Mouse (Mus musculus) brain, adult 2 months (tissue): Measurements from ENCODE around the gene Egfl8.

ENCODE experiments used
- DNase-seq: peaks from one replicate; pipeline ENCODE4 v3.0.0; 2011; ENCODE audit warnings: low read depth, low spot score

The Egfl8 gene

DNA sequence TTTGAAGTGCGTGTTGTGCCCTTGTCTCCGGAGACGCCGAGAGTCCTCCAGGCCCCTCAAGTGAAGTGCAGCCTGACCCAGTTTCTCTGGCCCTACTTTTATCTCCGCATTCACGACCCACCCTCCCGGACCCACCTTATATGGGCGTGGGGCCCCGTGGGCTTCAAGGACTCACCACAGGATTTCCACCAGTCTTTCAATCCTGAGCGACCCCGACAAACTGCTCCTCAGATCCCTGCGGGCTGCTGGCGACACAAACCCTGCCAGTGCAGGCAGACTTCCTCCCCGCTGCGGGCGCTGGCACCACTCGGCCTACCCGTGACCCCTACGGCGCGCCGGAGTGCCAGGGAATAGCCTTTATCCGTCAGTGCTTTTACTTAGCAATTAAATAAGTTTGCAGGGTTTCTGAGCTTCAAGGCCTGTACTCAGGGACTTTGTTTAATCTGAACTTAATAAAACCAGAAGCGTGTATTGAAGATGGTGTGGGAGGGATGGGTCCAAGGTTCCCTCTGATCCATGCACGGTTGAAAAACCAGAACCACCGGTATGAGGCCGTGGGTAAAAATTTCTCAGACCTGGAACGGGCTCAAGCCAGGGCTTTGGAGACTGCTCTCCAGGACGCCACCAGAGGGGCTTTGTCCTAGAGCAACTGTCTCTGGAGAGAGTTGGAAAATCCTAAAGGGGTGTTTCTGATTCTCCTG lies 12.3 kb upstream of the Egfl8 start, which contains the start of gene Ppt2:
Gene Ppt2, minus strand, starts transcription at position 568 of the 701 bp plus-strand sequence.
- DNase-seq: peak; percentile 72

DNA sequence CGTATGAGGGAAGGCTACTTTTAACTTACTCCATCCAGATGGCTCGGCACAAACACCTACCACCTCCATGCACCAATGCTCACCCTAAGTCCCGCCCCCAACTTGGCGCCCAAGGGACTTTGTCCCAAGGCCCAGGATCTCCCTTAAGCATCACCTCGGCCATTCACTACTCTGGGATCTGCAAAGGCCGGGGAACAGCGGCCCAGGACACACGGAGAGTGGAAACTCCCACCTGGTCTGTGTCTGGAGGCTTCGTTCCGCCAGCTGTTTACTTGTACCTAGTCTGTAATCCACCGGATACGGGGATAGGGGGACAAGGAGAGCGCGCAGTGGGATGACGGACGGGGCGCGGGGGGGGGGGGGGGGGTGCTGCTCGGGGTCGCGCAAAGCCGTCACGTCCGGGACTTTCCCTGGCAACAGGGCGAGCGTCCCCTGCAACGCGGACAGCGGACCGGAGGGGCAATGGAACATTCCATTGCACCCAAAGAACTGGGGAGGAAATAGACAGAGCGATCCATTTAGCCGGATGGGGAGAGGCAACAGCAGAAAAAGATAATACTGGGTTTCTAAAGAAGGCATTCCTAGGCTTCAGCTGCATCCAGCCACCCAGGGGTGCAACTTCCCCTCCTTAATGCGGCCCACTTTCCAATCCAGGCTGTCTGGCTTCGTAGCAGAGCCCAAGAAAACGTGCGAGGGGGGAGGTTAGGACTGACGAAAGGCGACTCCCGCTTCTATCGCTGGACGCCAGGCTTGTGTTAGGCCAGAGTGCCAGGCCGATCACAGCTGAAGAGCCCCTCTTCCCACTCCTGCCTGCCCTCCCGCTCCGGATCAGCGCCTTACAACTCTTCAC lies 11.5 kb upstream of the Egfl8 start:
- peak; percentile 98 for DNase-seq

DNA sequence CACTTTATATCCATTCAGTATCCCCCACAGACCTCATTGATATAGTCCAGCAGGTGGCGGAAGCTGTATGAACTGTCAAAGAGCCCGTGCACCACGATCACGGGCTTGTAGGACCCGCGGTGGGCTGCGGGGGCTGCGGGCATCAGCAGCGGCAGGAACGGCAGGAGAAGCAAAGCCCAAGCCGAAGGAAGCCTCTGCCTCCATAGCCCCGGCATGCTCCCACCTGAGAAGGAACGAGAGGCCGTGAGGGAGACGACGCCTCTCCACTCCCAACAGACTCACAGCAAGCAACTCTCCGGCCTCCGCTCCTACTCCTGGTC lies 11.0 kb upstream of the Egfl8 start:
- DNase-seq: peak; percentile 64

DNA sequence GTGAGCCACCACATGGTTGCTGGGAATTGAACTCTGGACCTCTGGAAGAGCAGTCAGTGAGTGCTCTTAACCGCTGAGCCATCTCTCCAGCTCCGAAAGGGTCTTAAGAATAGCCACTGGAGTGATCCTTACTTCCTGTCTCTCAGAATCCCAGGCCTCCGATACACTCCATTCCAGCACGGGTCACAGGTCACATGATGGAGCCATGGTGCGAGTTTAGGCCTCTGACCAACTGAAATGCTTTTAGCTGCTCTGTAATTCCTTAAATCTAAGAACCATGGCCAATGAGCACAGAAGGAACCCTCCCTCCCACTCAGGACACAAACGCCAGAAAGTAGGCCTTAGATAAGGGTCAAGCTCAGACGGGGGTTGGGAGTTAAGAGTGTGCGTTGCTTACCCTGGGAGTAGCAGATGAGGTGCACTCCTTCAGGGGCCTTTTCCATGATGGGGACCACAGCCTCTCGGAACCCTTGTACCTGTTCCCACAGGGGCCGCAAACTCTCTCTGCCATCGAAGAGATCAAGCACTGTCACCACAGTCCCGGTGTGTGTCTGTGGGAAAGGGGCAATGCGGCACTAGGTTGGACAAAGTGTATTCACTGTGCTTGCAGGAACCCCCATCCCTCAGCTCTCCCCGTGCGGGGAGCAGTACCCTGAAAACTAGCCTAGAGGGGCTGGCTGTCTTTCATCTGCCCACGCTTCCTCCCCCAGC lies 10.4 kb upstream of the Egfl8 start:
- no peak for DNase-seq

DNA sequence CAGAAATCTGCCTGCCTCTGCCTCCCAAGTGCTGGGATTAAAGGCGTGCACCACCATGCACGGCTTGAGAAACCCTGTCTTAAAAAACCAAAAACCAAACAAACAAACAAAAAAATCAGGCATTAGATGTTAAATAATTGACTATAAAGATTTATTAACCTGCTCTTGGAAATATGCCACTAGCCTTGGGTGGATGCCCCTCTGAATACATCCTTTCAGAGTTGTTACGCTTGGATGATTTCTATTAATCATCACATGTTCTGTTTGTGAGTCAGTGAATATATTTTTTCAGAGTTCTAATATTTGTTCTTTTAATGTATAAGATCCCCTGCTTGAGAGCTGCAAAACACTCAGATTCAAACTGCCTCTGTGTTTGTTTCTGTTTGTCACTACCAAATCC lies 9.2 kb upstream of the Egfl8 start:
- no peak for DNase-seq

DNA sequence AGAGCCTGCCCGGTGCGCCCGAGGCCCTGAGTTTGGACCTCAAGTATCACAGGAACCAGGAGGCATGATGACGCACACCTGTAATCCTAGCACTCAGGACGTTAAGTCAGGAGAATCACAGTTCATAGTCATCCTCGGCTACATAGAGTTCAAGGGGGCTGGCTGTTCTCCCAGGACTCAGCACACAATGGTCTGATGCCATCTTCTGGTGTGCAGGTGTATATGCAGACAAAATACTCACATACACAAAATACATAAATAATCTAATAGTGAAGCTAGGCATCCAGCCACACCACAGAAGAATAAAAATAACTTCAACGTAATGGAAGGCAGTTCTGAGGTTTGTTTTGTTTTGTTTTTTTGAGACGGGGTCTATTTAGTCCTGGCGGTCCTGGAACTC lies 7.4 kb upstream of the Egfl8 start:
- no peak for DNase-seq

DNA sequence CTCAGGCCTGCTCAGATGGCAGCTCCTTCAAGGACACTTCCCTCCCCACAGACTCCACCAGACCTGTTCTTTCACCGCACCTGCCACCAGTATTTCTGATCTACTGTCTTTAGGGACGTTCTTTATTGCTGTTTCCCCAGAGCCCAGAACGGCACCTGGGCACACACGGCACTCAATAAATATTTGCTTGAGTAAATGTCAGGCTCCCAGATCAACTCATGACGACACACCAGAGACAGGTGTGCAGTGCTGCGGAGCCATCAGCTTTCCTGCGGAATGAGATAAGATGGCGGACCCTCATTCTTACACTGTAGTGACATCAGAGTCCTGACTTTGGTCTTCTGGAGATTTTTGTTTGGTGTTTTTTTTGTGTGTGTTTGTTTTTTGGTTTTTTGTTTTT lies 5.2 kb upstream of the Egfl8 start:
- DNase-seq: no peak

DNA sequence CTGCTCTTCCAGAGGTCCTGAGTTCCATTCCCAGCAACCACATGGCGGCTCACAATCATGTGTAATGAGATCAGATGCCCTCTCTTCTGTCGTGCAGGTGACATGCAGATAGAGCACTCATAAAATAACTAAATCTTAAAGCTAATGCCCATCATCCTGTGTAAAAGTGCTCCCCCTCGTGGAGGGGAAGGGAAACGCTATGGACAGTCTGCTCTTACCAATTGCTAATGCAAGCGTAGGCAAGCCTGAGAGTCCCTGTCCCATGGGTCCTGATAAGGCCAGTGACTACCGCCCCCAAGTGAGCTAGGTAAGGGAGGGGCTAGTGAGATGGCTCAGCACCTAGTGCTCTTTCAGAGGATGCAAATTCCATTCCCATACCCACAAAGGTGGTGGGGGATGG lies 3.2 kb upstream of the Egfl8 start:
- peak; percentile 80 for DNase-seq

DNA sequence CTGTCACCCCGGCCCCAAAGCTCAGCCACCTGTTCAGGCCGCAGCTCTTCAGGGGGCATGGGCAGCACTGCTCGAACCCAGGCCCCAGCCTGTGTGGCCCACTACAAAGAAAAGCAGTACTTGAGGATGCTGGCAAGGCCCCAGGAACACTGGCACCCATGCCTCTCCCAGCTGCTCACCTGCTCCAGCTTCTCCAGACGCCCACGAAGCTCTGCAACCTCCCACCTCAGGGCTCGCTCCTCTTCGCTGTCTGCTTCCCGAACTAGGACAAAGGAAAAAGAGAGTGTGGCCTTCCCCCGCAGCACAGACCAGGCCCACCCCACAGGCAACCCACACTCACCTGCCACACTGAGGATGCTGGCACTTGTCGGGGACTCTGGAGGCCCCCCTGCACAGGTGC lies 1.9 kb downstream of the Egfl8 start:
- DNase-seq: peak; percentile 68

DNA sequence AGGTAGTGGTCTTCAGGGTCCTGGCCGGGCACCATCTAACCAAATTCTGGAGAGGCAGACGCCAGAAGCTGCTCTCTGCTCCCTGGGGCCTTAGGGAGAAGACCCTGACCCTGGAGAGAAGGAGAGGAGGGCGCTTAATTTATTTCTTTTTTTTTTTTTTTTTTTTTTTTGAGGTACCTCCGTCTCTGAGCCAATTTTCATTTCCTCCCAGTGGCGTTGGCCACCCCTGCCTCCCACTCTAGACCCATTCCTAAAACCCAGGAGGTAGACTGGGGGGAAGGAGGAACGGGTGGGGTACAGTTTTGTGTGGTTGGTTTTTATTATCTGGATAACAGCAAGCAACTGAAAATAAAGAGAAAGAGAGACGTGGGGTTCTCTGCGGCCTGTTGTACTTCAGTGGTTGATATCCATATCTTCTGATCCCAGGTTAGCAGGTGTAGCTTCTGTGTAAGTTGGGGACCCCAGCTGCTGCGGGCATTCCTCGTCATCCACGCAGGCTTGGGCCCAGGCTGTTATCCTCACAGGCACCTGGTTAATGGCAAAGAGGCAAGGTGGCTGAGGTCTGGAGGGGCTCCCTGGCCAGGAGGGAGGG lies 2.6 kb downstream of the Egfl8 start:
- no peak for DNase-seq

DNA sequence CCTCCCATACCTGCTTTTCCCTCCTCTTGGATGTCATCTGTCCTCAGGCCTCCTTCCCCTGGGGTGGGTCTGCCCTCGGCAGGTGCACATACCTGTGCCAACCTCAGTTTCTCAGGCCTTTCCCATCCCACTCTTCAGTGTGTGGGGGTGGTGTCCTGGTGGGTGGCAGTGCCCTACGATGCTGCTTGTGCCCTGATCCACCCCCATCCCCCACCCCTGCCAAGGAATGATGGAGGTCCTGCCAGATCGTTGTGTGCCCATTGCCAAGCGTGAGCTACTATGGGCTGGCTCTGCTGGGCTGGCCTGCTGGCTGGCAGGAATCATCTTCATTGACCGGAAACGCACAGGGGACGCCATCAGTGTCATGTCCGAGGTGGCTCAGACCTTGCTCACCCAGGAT lies 4.7 kb downstream of the Egfl8 start:
- DNase-seq: no peak

DNA sequence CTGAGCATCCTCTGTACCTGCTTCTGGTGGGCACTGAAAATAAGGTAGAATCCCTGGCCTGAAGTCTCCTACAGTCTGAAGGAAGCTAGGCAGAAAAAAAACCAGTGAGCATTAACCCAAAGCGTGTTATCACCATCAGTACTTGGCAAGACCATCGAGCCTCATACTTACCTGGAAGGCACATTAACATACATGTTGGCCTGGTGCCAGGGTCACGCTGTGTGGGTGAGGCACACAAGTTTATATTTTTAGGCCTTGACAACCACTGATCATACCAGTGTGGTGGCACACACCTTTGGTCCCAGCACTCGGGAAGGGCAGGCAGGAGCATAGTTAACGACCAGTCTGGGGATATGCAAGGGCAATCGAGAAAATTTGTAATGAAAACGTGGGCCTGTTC lies 7.8 kb downstream of the Egfl8 start:
- DNase-seq: peak; percentile 16

DNA sequence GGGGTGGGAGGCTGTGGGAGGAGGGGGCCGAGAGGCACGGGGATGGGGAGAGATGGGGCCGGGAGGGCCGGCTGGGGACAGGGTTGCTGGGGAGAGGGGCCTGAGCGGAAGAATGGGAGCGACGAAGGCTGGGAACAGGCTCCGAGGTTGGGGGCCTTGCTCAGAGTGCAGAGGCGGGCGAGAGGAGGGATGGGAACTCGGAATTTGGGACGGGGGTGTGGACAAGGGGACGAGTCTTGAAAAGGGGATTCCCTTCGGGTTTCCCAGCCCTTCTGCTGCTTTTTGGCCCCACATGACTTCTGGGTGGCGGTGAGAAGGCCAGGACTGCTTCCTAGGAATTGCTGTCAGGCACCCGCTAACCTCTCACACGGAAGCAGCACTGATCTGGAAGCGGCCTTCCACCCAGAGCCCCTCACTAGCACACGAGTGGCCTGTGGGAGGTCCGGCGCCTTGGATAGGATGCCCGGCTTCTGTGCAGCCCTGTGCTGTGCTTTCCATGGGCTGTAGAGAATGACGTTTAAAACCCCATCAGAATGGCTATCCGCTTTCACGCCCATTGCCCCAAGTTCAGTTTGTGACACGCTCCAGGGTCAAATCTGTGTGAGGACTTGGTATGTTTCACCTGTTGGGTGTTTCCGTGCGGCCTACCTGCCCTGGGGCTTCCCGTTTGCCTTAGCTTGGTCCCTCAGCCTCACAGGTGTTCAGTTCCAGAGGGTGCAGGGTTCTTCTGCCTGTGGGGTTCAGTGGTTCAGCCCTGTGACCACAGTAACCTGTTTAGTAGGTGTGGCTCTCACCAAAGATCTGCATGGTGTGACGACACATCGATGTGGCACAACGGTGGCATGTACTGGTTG lies 9.4 kb downstream of the Egfl8 start:
- peak; percentile 29 for DNase-seq

DNA sequence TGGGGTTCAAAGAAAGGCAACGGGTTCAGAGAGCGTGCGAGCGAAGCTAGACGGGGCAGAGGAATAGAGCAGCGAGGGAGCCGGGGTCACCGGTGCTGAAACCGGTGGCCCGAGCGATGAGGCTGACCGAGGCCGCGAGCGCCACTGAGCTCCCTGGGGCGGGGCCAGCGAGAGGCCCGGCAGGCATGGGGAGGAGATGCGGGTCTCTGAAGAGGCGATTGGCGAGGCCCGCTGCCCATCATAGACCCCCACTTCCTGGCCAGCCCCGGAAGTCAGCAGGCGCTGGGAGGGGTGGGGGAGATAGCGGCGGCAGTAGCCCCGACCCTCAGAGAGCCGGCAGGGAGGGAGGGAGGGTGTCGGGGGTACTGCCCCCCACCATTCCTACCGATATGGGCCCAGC lies 10.2 kb downstream of the Egfl8 start:
- peak; percentile 98 for DNase-seq

DNA sequence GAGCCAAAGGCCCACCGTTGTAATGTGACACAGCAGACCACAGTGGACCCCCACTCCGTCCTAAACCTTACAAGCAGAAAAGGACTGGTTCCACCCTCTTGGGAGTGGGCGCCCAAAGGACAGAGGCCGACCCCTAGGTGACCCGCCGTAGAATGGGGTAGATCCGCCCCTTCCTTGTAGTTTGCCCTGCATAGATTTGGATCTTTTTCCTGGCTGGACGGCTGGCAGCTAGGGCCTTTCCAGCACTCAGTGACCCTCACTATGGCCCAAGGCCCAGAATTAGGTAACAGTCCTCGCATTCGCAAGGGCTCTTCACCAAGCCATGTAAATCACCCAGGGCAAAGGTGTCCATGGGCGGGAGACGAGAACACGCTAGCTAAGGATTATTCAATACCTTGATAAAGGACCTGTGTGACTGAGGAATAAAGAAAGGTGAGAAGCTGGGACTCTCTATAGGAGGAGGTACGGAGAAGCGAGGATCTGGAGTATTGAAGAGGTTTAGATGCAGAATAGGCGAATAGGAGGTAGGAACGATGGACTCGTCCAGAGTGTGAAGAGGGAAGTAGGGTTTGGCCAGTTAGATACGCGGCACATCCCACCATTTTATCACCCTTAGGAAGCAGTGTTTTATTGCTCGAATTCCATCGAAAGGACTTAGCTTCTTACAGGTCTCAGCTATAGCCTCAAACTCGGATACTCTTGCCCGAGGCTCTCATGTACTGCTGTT lies 11.1 kb downstream of the Egfl8 start:
- peak; percentile 43 for DNase-seq

DNA sequence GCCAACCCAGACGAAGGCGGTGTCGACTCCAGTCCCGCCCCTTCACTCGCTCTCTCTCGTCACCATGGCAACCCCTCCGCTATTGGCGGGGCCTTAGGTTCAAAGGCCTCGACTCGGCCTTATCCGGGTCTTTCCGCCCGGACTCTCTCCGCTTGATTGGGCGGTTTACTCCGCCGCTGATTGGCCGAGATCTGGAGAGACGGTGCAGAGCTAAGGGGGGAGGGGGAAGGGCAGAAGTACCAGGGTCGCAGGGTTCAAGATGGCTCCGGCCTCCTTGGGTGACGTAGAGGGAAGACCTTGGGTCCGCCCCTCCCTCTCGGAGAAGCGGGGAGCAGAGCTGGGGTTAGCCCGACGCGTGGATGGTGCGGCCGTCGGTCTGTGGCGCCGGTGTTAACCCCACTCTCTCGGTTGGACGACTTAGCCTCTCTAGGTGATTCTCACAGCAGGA lies 11.7 kb downstream of the Egfl8 start, which contains the start of gene Agpat1:
Gene Agpat1, plus strand, starts transcription at position 202 of the 448 bp plus-strand sequence.
- peak; percentile 100 for DNase-seq

DNA sequence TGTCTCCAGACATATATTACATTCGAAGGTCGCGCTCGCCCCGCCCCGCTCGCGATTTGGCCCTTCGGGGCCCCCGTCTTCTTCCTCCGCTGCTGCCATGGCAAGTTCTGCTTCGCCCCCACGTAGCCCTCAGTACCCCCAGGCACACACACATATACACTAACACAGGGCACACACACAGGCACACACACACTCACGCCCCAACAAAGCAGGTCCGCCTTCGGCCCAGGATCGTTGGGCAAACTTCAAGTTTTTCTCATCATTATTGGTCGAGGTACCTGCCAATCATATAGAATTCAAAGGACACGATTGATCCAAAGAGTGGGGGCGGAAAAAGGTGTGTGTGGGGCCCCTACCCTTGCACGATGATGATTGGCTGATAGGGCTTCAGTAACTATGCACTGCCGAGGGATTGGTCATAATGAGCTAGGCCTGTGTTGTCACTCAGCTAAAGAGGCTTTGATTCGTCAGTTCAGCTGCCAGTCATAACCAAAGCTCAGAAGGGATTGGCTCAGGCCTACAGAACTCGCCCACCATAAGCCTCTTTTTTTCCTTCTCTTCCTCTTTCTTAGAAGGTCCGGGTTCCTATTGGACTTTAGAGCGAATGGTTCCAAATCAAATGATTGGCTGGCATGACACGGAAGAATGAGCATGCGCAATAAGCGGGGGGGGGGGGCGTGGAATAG lies 12.3 kb downstream of the Egfl8 start, which contains the start of gene Rnf5:
Gene Rnf5, minus strand, starts transcription at position 316 of the 686 bp plus-strand sequence.
- peak; percentile 100 for DNase-seq

DNA sequence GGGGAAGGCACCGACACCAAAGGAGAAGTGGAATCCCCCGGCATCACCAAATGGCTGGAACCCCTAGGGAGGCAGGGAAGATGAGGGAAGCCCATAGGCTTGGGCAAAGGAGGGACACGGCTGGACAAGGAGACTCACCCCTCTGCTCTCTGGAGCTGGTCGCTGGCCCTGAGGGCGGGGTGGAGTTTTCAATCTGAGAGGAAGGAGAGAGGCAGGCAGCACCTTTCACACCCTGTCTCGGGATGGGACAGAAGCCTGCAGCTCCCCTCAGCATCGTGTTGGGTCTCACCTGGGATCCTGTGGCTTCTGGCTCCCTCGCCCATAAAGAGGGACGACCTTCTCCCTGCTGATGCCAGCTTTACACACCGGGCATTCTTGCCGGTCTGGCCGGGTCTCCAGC lies 14.0 kb downstream of the Egfl8 start:
- DNase-seq: no peak

DNA sequence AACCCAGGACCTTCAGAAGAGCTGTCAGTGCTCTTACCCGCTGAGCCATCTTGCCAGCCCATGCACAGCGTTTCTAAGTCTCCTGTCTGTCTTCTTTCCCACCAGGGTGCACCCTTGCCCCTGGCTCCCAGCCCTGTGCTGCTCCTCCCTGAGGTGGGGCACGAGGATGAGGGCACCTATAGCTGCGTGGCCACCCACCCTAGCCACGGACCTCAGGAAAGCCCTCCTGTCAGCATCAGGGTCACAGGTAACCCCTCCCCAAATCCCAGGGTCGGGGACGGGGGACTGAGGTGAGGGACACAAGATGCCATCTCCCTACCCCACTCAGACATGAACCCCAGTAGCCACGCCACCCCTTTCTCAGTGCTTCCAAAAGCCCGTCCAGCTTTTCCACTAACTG lies 15.9 kb downstream of the Egfl8 start:
- no peak for DNase-seq
